Mouse (Mus musculus): ENCODE data around the gene Dpep2nb.

DNA sequence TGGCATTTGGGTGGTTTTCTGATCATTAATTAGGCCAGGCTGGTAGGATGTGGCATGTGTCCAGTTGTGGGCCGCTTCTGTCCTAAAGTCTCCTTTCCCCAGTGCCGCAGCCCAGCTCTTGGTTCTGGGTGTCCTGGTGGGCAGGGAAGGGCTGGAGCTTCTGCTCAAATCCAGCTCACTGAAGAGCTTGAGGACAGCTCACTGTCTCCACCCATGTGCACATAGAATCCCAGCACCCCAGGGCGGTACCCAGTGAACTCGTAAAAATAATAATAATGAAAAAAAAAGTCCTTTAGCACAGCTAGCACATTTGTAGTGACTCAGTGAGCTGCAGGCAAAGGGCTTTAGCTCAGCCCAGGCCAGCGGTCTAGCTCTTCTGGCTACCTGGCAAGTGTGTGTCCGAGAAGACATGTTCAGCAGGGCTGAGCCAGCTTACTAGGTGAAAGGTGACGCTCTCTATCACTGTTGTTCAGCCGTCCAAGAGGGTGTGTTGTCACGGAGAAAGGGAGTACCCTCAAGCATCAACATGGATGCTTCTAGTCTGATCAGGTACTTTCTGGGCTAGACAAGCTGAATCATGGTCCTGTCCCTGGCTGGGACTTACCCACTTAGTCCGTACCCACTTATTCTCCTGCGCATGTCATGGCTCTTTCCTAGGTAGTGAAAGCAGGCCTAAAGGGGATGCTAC lies 41.2 kb upstream of the Dpep2nb start:
- TF ChIP-seq POLR2A (IDR thresholded peaks at IDR 0.05; ENCODE audit: low read depth, low read length): no peak
- TF ChIP-seq CTCF (IDR thresholded peaks at IDR 0.05; ENCODE audit: extremely low read depth, insufficient read length, insufficient replicate concordance, low read depth, low read length): no peak
